In the genomic region with DNA sequence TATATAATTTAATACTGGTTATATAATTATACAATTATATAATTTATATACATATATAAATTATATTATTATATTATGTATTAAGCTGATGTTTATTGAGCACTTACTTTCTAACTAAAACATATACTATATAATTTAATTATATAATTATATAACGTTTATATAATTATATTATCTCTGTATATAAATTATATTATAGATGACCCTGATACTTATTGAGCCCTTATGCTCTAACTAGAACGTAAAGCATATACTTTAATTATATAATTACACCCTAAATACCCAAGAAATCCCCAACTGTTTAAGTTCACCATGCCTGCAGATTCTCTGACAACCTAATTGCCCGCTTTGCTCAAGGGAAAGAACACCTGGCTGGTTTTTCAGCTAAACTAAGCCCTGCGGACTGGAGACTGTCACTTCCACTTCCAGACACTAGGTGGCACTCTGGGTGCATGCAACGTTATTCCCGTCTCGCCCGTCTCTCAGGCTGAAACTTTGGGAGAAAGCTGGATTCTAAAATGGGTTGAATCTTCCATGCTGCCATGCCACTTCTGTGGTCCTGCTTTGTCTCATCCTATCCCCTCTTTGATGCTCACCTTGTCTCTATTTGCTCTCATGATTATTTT, we compare ENCODE assay signal across 8 mouse cellular contexts.
DNase-seq lines count a peak whose midpoint lies in the region; ATAC-seq and TF ChIP-seq lines count a peak whose summit lies in the region.

No protein-coding gene starts in this region.

- no peak overlapping the region for H3K9ac ChIP-seq in kidney, embryonic 14.5 days (ENCODE audit: low read depth, low read length)
- no peak overlapping the region for H3K9ac ChIP-seq in forebrain, embryonic 12.5 days
- no peak overlapping the region for H3K9ac ChIP-seq in hindbrain, embryonic 15.5 days
- H3K9ac ChIP-seq in midbrain, embryonic 13.5 days (replicated peaks), result no peak overlapping the region

- peak; percentile 21 for DNase-seq in kidney, adult 11 months
- DNase-seq in brain, embryonic 14.5 days (ENCODE audit: low read depth), result peak; percentile 90
- peak; percentile 55 for DNase-seq in left cerebral cortex, adult 11 months (ENCODE audit: low spot score)
- peak; percentile 65 for DNase-seq in testis, postnatal 14 days (ENCODE audit: low spot score)

- ATAC-seq in kidney, embryonic 14.5 days (ENCODE audit: low FRiP score, low TSS enrichment), result no peak
- peak; percentile 70 for ATAC-seq in forebrain, embryonic 12.5 days (ENCODE audit: low FRiP score)
- ATAC-seq in hindbrain, embryonic 15.5 days (ENCODE audit: low FRiP score, low read depth), result peak; percentile 7; the same call in 1 of the 2 replicates
- ATAC-seq in midbrain, embryonic 13.5 days, result peak; percentile 43

- H3K4me1 ChIP-seq in kidney, embryonic 14.5 days (ENCODE audit: control insufficient read depth, insufficient read depth, low read length), result no peaks in the 10 kb centered on the region
- H3K4me1 ChIP-seq in forebrain, embryonic 12.5 days, result no peaks in the 10 kb centered on the region; the same call in 1 of the 2 replicates
- peaks cover 14% of the 10 kb centered on the region for H3K4me1 ChIP-seq in hindbrain, embryonic 15.5 days (replicated peaks)
- H3K4me1 ChIP-seq in midbrain, embryonic 13.5 days (replicated peaks), result peaks cover 13% of the 10 kb centered on the region

- H3K27me3 ChIP-seq in kidney, embryonic 14.5 days (ENCODE audit: control insufficient read depth, insufficient read depth, low read length), result no peaks in the 10 kb centered on the region
- H3K27me3 ChIP-seq in forebrain, embryonic 12.5 days, result no peaks in the 10 kb centered on the region
- no peaks in the 10 kb centered on the region for H3K27me3 ChIP-seq in hindbrain, embryonic 15.5 days
- no peaks in the 10 kb centered on the region for H3K27me3 ChIP-seq in midbrain, embryonic 13.5 days

- peak; percentile 98 for TF ChIP-seq CTCF in brain, embryonic 14.5 days (IDR thresholded peaks at IDR 0.05; ENCODE audit: borderline replicate concordance, extremely low read depth, insufficient read depth, insufficient read length)

- no peak overlapping the region for H3K4me2 ChIP-seq in kidney, embryonic 14.5 days (replicated peaks; ENCODE audit: low read depth, low read length)
- H3K4me2 ChIP-seq in forebrain, embryonic 12.5 days, result no peak overlapping the region
- no peak overlapping the region for H3K4me2 ChIP-seq in hindbrain, embryonic 15.5 days
- no peak overlapping the region for H3K4me2 ChIP-seq in midbrain, embryonic 13.5 days (replicated peaks)

- H3K36me3 ChIP-seq in kidney, embryonic 14.5 days (ENCODE audit: control insufficient read depth, insufficient read depth, low read length), result no peaks in the 10 kb centered on the region
- H3K36me3 ChIP-seq in forebrain, embryonic 12.5 days (replicated peaks), result no peaks in the 10 kb centered on the region
- H3K36me3 ChIP-seq in hindbrain, embryonic 15.5 days, result no peaks in the 10 kb centered on the region
- H3K36me3 ChIP-seq in midbrain, embryonic 13.5 days, result no peaks in the 10 kb centered on the region

- H3K9me3 ChIP-seq in kidney, embryonic 14.5 days (ENCODE audit: control insufficient read depth, low read length), result no peaks in the 10 kb centered on the region
- no peaks in the 10 kb centered on the region for H3K9me3 ChIP-seq in forebrain, embryonic 12.5 days
- no peaks in the 10 kb centered on the region for H3K9me3 ChIP-seq in hindbrain, embryonic 15.5 days
- no peaks in the 10 kb centered on the region for H3K9me3 ChIP-seq in midbrain, embryonic 13.5 days

- TF ChIP-seq POLR2A in brain, embryonic 14.5 days (IDR thresholded peaks at IDR 0.05; ENCODE audit: borderline replicate concordance, extremely low read depth, insufficient read depth, insufficient read length, poor library complexity, severe bottlenecking), result no peak

- H3K27ac ChIP-seq in kidney, embryonic 14.5 days (ENCODE audit: low read depth, low read length), result no peak overlapping the region
- H3K27ac ChIP-seq in forebrain, embryonic 12.5 days, result no peak overlapping the region
- H3K27ac ChIP-seq in hindbrain, embryonic 15.5 days (replicated peaks), result no peak overlapping the region
- no peak overlapping the region for H3K27ac ChIP-seq in midbrain, embryonic 13.5 days

- WGBS in kidney, embryonic 14.5 days, result 10% methylated on average over 8 of the region's 8 CpGs
- 15% methylated on average over 8 of the region's 8 CpGs for WGBS in forebrain, embryonic 12.5 days
- WGBS in hindbrain, embryonic 15.5 days, result 11% methylated on average over 8 of the region's 8 CpGs
- 15% methylated on average over 8 of the region's 8 CpGs for WGBS in midbrain, embryonic 13.5 days

- no peak overlapping the region for H3K4me3 ChIP-seq in kidney, embryonic 14.5 days (ENCODE audit: low read length)
- H3K4me3 ChIP-seq in forebrain, embryonic 12.5 days (replicated peaks), result no peak overlapping the region
- no peak overlapping the region for H3K4me3 ChIP-seq in hindbrain, embryonic 15.5 days
- no peak overlapping the region for H3K4me3 ChIP-seq in midbrain, embryonic 13.5 days (replicated peaks)

Comparison
In these comparisons a context has a peak if more than half of its experiments do, and no peak if none do; other contexts are left out.
1. DNase-seq: peak in every context shown above with its lines; median percentile 90 in brain, embryonic 14.5 days; 65 in testis, postnatal 14 days; 55 in left cerebral cortex, adult 11 months; 21 in kidney, adult 11 months.